9 mouse cellular contexts compared by ENCODE assay signal in the genomic region with DNA sequence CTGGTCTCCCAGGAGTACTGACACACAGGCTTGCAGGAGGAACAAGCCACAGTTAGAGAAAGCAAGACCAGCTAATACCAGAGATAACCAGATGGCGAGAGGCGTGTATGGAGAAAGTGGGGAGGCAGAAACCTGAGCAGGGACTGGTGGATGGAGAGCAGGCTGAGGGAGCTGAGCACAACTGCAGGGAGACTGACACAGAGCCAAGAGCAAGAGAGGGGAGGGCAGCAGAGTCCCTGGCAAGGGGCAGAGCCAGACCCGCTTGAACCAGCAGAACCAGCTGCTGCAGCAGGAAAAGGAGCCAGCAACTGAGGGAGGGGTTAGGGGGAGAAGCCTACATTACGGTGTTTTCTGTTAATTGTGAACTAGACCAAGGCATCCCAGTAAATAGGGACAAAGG. TPM values are rescaled to one million over a fixed set of nuclear protein-coding genes. Genes with fewer than 3 reads are reported as not detected.
DNase-seq lines count a peak whose midpoint lies in the region; ATAC-seq lines count a peak whose summit lies in the region.
"Had no signal": no experiment of that assay in that cellular context is flagged by ENCODE, and none has a peak within 500 bp of the region (broad histone marks: within the 10 kb centered on the region; RNA-seq: fewer than 3 reads in every experiment).

No protein-coding gene starts in this region.

- 48% methylated on average over 4 of the region's 4 CpGs for WGBS in midbrain, embryonic 16.5 days

- no peak overlapping the region for H3K9ac ChIP-seq in midbrain, embryonic 16.5 days (ENCODE audit: low read depth, low read length)

- no peaks in the 10 kb centered on the region for H3K9me3 ChIP-seq in erythroblast, embryonic 14.5 days (ENCODE audit: control insufficient read depth, low read length)
- H3K9me3 ChIP-seq in midbrain, embryonic 16.5 days (replicated peaks; ENCODE audit: control insufficient read depth, low read length, poor library complexity, severe bottlenecking): no peaks in the 10 kb centered on the region

- H3K27me3 ChIP-seq in erythroblast, embryonic 14.5 days (ENCODE audit: control insufficient read depth): peaks cover 3% of the 10 kb centered on the region; the same call in 1 of the 2 replicates
- H3K27me3 ChIP-seq in midbrain, embryonic 16.5 days (ENCODE audit: control insufficient read depth, insufficient read depth, low read depth, low read length): no peaks in the 10 kb centered on the region

- peaks cover 61% of the 10 kb centered on the region for H3K4me1 ChIP-seq in erythroblast, embryonic 14.5 days (ENCODE audit: control insufficient read depth)
- peaks cover under 1% of the 10 kb centered on the region for H3K4me1 ChIP-seq in midbrain, embryonic 16.5 days (ENCODE audit: control insufficient read depth, insufficient read depth, low read length)

- DNase-seq in left cerebral cortex, postnatal 10 days (ENCODE audit: extremely low spot score in 1 of 2, low spot score in 2 of 2): peak; percentile 12 to 49
- DNase-seq in left cerebral cortex, postnatal 36 days (ENCODE audit: low spot score in 2 of 2): no peak
- peak; percentile 74 for DNase-seq in c-Kit-positive CD71-positive TER-119-negative erythroid progenitor cells, embryonic 14.5 days (ENCODE audit: low read depth)
- DNase-seq in layer of hippocampus, adult 8-10 months (ENCODE audit: low spot score in 2 of 2): peak; percentile 50 to 54
- DNase-seq in adrenal gland, adult 18-20 months (ENCODE audit: low spot score in 2 of 2): no peak

- no peak overlapping the region for H3K27ac ChIP-seq in midbrain, embryonic 16.5 days (ENCODE audit: low read length)
- H3K27ac ChIP-seq: left cerebral cortex, adult 2 months had no signal

- peak overlapping the region; percentile 50 for H3K4me3 ChIP-seq in erythroblast, embryonic 14.5 days (replicated peaks)
- no peak overlapping the region for H3K4me3 ChIP-seq in midbrain, embryonic 16.5 days (ENCODE audit: low read depth, low read length)
- H3K4me3 ChIP-seq: left cerebral cortex, adult 2 months had no signal

- 0 out of 2 replicates have a peak, but pooled peaks have one; percentile 25 for ATAC-seq in midbrain, embryonic 16.5 days
- no peak for ATAC-seq in monocyte, adult 5-6 weeks (replicated peaks; ENCODE audit: insufficient number of reproducible peaks, low FRiP score, low TSS enrichment, poor library complexity, severe bottlenecking)

- intact Hi-C loops in left cerebral cortex, postnatal 10 days (cut with DNase I): no loop called here
- intact Hi-C loops in left cerebral cortex, postnatal 36 days (cut with DNase I): no loop called here

- H3K36me3 ChIP-seq in erythroblast, embryonic 14.5 days (ENCODE audit: control insufficient read depth): no peaks in the 10 kb centered on the region
- no peaks in the 10 kb centered on the region for H3K36me3 ChIP-seq in midbrain, embryonic 16.5 days (ENCODE audit: control insufficient read depth, insufficient read depth, low read length)

- H3K4me2 ChIP-seq in midbrain, embryonic 16.5 days (ENCODE audit: low read length): no peak overlapping the region

RNA-seq across cellular contexts. Expression of gene Dr1, which starts 6.0 kb away (rescaled TPM):
- total RNA-seq in left cerebral cortex, postnatal 10 days (2021): 10 to 100 TPM; 36.9 to 37.3 TPM
- 10 to 100 TPM; 32.0 to 32.2 TPM for total RNA-seq in left cerebral cortex, postnatal 36 days (2021)
- polyA plus RNA-seq in erythroblast, embryonic 14.5 days (2012): 0.88 and 1.4 TPM in 2 replicates
- 10 to 100 TPM; 38.6 to 47.0 (median 42.6) TPM for total RNA-seq in layer of hippocampus, adult 8-10 months (2022)
- polyA plus RNA-seq in midbrain, embryonic 16.5 days (2015; fragmentation: Nextera tagmentation; extraction: Ambion mirVana): 46.4 and 50.9 TPM in 2 replicates
- 10 to 100 TPM; 30.1 to 33.7 TPM for total RNA-seq in adrenal gland, adult 18-20 months (2021)
- total RNA-seq in monocyte, adult 5-6 weeks (2017): 64.5 to 80.1 TPM (median 68.5 TPM) in 3 replicates

RNA-seq across cellular contexts. Expression of gene Pigg, which starts 49.7 kb away (rescaled TPM):
- total RNA-seq in left cerebral cortex, postnatal 10 days (2021): 1 to 10 TPM; 7.5 to 7.9 TPM
- 10 to 100 TPM; 10.8 to 13.2 TPM for total RNA-seq in left cerebral cortex, postnatal 36 days (2021)
- polyA plus RNA-seq in erythroblast, embryonic 14.5 days (2012): 0.09 and 0.10 TPM in 2 replicates
- total RNA-seq in layer of hippocampus, adult 8-10 months (2022): 10 to 100 TPM; 10.8 to 15.2 (median 12.7) TPM
- 5.5 and 6.6 TPM in 2 replicates for polyA plus RNA-seq in midbrain, embryonic 16.5 days (2015; fragmentation: Nextera tagmentation; extraction: Ambion mirVana)
- 10 to 100 TPM; 11.4 to 14.6 TPM for total RNA-seq in adrenal gland, adult 18-20 months (2021)
- 3.9 to 6.4 TPM (median 5.5 TPM) in 3 replicates for total RNA-seq in monocyte, adult 5-6 weeks (2017)

Comparison
In these comparisons a context has a peak if more than half of its experiments do, and no peak if none do; other contexts are left out.
1. DNase-seq: peak in left cerebral cortex, postnatal 10 days (2 of 2), c-Kit-positive CD71-positive TER-119-negative erythroid progenitor cells, embryonic 14.5 days (single experiment) and layer of hippocampus, adult 8-10 months (2 of 2); none in left cerebral cortex, postnatal 36 days (0 of 2) and adrenal gland, adult 18-20 months (0 of 2).